Mouse (Mus musculus) CD4-positive, CD25-positive, alpha-beta regulatory T cell, adult 4 months (primary cell): Measurements from ENCODE around the gene Map7d1. TPM values are rescaled to one million over a fixed set of nuclear protein-coding genes. Genes with fewer than 3 reads are reported as not detected.

Experiments
- ATAC-seq: one replicate; pipeline ENCODE4 v1.8.0; 2017
- polyA plus RNA-seq, 2 experiments: library from polyadenylated mRNA; unstranded; fragments of 100-300 nt; shearing (Covaris generic); gene quantifications; one replicate each; pipeline ENCODE4 v1.2.1; 2017

The Map7d1 gene
- polyA plus RNA-seq, 2 experiments from 2014 or later: 2.0 to 6.3 TPM

- peak; percentile 1 for ATAC-seq
These were observed 54.4 kb downstream of the Map7d1 start for GRCm38 (mm10) chr4:126201514-126202302.

GRCm38 (mm10) chr4:126200656-126201055 is 55.5 kb downstream of the Map7d1 start:
- ATAC-seq: no peak

- ATAC-seq: no peak
These were observed 56.1 kb downstream of the Map7d1 start for GRCm38 (mm10) chr4:126200036-126200435.

- ATAC-seq: no peak
These were observed 56.6 kb downstream of the Map7d1 start for GRCm38 (mm10) chr4:126199556-126199955.

GRCm38 (mm10) chr4:126197485-126197884 is 58.7 kb downstream of the Map7d1 start:
- no peak for ATAC-seq

- ATAC-seq: no peak
These were observed 61.2 kb downstream of the Map7d1 start for GRCm38 (mm10) chr4:126194916-126195315.

GRCm38 (mm10) chr4:126194216-126194615 is 61.9 kb downstream of the Map7d1 start:
- peak; percentile 80 for ATAC-seq

GRCm38 (mm10) chr4:126190636-126191035 is 65.5 kb downstream of the Map7d1 start:
- ATAC-seq: no peak

- ATAC-seq: no peak
These were observed 69.0 kb downstream of the Map7d1 start for GRCm38 (mm10) chr4:126187096-126187495.

- ATAC-seq: no peak
These were observed 73.1 kb downstream of the Map7d1 start for GRCm38 (mm10) chr4:126183034-126183433.

Other genes starting within 250 kb of the Map7d1 start
- gene Csf3r, start 231.8 kb downstream of the Map7d1 start, polyA plus RNA-seq: not detected
- gene Mrps15, start 209.4 kb downstream of the Map7d1 start, polyA plus RNA-seq: 10 to 100 TPM; 49.0 to 58.9 TPM
- gene Oscp1, start 197.8 kb downstream of the Map7d1 start, polyA plus RNA-seq: under 1 TPM in 1 of 2 experiments, not detected in 1; 0.70 TPM
- gene Lsm10, start 159.7 kb downstream of the Map7d1 start, polyA plus RNA-seq: 10 to 100 TPM; 68.6 to 76.0 TPM
- gene Stk40, start 152.4 kb downstream of the Map7d1 start, polyA plus RNA-seq: 10 to 100 TPM; 11.4 to 23.2 TPM
- 10 to 100 TPM; 10.5 to 12.7 TPM for gene Eva1b, start 108.6 kb downstream of the Map7d1 start, polyA plus RNA-seq
- gene Sh3d21, start 92.9 kb downstream of the Map7d1 start, polyA plus RNA-seq: 1 to 10 TPM in 1 of 2 experiments, under 1 TPM in 1; 0.56 to 1.2 TPM
- gene Thrap3, start 53.6 kb downstream of the Map7d1 start, polyA plus RNA-seq: 100 to 1,000 TPM; 222 to 330 TPM
- 100 to 1,000 TPM in 1 of 2 experiments, 10 to 100 TPM in 1; 64.4 to 121 TPM for gene Trappc3, start 6.0 kb upstream of the Map7d1 start, polyA plus RNA-seq
- not detected for gene Col8a2, start 30.4 kb upstream of the Map7d1 start, polyA plus RNA-seq
- gene Adprhl2, start 65.4 kb upstream of the Map7d1 start, polyA plus RNA-seq: 10 to 100 TPM; 20.3 to 33.8 TPM
- not detected for gene Tekt2, start 69.3 kb upstream of the Map7d1 start, polyA plus RNA-seq
- 10 to 100 TPM; 17.2 to 17.7 TPM for gene Ago3, start 173.2 kb upstream of the Map7d1 start, polyA plus RNA-seq
- 10 to 100 TPM in 1 of 2 experiments, 1 to 10 TPM in 1; 9.8 to 10.1 TPM for gene Ago1, start 212.2 kb upstream of the Map7d1 start, polyA plus RNA-seq